Mouse (Mus musculus) mature B cell (primary cell): ENCODE measurements around the gene Elovl2.
"Not testable (repeated sequence)": the region's sequence is repeated elsewhere in the genome, so short reads cannot be mapped to it uniquely, and the experiment has no call there.

Experiments
- in situ Hi-C: fragments of 300-500 bp; cut with MboI; formaldehyde crosslinking; loops from 2 replicates; pipeline ENCODE4 v1.14.3; 2019

Gene Elovl2

DNA sequence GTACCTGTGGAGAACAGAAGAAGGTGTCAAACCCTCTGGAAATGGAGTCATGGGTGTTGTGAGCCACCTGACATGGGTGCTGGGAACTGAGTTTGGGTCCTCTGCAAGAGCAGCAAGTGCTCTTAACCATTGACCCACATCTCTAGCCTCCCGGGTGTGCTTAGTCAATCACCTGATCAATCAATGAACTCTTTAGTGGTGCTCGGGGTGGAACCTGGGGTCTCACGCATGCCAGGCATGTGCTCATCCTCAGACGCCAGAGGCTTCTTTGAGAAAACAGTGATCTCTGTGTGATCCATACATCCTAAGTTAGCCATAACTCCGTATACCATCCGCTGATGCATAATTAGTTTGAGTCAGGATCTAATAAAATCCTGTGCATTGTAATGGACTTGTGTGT lies 15.0 kb upstream of the Elovl2 start:
- in situ Hi-C loops, result no loop called here

DNA sequence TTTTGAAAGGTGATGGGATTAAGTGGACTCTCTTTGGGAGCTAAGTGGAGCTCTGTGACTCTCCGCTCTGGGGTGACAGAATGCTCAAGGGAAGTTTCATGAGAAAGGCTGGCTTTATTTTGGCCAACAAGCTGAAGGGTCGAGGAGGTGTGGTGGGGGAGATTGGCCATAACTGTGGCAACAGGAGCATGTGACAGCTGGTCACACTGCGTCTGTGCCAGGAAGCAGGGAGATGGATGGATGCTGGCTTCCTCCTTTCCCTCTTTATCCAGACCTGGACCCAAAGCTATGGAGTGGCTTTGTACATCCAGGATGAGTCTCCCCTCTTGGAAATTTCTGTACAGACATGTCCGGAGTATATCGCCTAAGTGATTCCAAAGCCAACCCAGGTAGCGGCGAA lies 13.0 kb upstream of the Elovl2 start:
- in situ Hi-C loops, result no loop called here

DNA sequence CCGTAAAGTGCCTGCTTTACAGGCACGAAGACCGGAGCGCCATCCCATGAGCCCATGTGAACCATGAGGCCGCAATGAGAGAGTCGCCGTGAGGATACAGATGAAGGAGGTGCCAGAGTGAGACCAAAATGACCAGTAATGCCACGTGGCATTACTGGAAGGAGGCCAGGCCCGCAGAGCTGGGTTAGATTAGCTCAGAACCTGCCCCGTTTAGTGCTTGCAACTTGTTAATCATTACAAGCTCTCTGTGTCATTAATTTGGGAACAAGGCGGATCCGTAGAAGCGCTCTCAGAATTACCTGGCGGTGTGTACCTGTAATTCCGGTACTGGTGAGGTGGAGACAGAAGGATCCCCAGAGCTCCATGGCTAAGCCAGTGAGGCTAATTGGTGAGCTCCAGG lies 12.0 kb upstream of the Elovl2 start:
- in situ Hi-C loops, result no loop called here

DNA sequence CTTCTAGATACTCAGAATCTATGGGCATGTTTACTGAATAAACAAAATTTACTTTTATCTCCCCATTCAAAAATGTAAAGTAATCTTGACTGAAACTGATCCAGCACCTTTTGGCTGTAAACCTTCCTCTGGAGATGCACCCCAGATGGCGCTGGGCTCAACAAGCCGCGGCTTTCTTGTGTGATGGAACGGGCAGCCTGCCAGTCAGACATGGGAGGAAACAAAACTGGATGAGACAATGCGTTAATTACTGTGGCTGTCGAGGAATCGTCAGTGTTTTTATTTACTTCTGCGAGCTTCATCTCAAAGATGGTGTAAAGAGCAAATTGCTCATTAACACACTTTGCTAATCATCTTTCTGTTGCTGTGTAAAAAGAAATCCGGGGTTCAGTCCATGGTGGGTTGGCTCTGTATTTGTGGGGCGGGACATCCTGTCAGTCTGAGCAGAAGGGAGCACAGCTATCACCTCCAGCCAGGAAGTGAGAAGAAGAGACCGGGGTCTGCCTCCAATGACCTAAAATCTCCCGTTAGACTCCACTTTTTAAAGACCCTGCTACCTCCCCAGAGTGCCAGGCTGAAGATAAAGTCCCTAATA lies 11.3 kb upstream of the Elovl2 start:
- in situ Hi-C loops, result no loop called here

DNA sequence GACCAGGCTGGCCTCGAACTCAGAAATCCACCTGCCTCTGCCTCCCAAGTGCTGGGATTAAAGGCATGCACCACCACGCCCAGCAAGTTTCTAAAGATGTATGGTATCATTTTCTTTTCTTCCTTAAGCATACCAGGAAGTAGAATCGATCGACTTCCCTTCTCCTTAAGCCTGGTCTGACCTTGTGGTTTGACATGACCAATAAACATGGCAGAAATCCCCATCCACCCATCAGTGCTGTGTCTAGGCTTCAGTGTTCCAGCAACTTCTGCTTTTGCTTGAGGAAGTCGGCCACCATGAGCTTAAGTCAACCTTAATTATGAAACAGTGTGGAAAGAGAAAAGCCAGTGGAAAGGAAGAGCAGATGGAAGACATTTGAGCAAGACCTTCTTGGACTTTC lies 10.1 kb upstream of the Elovl2 start:
- in situ Hi-C loops, result no loop called here

DNA sequence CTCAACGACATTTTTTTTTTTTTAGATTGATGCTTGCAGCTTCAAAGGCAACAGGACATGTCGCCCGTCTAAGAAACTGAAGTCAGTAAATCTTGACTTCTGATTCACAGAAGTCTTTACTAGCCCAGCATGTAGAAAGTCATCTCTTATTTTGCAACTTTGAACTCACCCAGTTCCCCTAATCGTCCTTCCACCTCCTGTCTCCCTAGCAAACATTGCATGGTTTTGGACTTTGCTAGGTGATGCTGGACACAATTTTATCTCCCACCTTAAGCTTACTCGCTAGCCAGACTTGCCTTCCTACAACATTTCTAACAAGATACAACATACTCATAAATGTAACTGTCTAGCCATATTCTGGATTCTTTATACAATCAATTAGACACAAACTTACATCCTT lies 7.9 kb upstream of the Elovl2 start:
- in situ Hi-C loops, result no loop called here

DNA sequence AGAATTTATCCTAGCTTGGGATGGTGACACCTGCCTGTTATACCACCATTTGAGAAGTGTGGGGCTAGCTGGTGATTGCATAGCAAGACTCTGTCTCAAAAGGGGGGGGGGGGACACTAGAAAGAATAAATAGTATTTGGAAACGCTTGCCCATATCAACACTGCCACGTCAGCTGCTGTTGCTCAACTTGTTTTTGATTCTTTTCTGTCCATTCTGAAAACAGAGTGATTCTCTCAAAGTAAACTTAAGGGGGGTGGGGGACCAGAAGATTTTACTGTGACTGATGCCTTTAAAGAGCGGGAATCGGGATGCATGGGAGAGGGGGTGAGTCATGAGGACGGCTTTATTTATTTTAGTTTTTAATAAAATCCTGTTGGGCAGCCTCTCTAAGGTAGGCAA lies 6.3 kb upstream of the Elovl2 start:
- in situ Hi-C loops, result no loop called here

DNA sequence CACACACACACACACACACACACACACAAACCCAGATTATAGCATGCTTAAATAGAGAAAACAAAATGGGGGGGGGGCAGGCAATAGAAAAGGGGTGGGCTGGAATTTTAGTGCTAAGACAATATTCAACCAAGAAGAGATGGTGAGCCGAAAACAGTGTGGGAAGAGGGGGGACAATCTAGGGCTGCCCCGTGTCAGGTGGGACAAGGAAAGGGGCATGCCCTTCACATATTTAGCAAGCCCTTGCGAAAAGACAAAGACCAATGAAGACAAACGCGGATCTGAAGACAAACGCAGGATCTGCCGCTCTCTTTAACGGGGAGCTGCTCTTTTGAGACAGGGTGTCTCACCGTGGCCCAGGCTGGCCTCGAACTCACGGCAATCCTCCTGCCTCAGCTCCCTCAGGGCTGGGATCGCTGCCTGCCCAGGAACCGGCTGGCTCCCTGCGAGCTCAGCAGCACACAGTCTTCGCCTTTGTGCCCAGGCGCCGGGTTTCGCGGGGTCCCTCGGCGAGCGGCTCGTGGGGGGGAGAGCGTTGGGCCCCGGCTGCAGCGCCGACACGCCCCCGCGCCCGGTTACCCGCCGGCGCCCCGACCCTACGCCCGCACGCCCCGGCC lies 410 bp downstream of the Elovl2 start:
- in situ Hi-C loops, result no loop called here

DNA sequence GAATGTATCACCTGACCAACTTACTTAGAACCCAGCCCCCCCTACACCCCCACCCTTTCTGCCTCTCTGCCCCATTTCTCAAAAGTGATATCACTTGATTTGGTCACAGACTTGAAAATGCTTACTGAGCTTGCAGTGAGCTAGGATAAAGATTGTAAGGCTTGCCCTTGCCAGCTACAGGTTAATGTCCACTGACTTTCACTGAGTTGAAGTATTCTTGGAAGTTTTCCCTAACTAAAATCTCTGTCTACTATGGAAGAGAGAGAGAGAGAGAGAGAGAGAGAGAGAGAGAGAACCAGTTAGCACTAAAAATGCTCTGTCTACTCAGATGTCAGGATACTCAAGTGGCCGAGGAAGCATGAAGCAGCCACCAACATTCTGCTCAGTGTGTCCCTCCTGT lies 1.1 kb downstream of the Elovl2 start:
- in situ Hi-C loops, result no loop called here

DNA sequence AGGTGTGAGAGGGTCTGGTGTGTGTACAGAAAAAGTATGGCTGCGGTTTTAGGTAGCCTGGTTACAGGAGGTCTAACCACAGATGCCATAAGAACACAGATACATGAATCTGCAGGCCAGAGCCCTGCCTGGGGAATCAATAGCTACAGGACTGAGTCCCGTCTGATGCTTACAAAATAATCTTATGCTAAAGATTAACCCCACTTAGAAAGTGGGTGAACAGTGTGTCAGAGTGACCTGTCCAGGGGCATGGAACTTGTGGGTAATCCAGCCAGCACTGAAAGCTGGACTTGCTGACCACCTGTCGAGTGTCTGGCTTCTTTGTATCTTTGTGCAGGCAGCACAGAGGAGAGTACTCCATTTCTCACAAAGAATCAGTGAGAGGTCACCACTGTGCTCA lies 4.0 kb downstream of the Elovl2 start:
- in situ Hi-C loops, result no loop called here

DNA sequence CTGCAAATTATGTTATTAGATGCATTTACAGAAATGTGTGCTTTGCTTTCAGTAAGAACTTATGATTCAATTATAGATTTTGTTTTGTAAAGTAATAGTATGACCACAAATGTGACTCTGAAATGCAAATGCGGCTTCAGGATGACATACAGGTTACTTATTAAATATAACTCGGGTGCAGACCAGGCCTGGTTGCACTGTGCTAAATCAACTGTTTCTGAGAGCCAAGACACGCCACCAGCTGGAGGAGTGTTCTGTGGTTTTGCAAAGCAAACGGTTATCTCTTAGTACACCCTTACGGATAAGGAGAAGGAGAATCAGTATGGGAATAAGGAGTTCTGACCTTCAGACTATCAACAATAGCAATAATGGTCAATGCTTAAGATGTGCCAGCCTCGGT lies 4.5 kb downstream of the Elovl2 start:
- in situ Hi-C loops, result no loop called here

DNA sequence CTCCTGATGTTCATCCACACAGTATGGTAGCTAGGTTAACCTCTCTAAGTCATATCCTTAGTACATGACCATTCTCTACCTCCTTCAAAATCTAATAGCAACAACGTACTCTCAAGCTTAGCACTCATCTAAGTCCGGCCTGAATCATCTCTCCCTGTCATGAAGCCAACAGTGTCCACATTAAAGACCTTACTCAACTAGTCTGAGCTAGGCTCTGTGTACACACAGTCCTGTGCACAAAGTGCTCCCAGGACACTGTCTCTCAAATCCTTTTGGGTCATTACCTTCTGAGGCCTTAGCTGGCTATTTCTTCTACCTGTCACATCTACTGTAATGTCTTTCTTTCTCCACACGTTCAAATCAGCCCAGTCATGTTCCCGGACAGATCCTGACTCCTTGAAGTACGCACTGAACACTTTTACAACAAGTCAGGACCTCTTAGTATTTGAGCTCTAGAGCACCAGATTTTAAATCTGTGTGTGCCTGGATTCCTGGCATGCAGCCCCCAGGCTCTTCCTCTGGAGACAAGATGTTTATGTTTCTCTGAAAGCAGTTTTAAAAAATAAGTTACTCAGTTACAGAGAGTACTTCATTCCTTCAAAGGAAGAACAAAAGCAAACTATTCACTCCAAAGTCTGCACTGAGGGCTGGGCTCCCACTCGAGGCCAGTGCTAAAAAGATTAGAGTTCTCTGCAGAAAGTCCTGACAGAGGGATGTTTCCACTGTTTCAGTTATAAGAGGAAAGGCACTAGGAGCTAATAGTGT lies 7.5 kb downstream of the Elovl2 start:
- in situ Hi-C loops, result no loop called here

DNA sequence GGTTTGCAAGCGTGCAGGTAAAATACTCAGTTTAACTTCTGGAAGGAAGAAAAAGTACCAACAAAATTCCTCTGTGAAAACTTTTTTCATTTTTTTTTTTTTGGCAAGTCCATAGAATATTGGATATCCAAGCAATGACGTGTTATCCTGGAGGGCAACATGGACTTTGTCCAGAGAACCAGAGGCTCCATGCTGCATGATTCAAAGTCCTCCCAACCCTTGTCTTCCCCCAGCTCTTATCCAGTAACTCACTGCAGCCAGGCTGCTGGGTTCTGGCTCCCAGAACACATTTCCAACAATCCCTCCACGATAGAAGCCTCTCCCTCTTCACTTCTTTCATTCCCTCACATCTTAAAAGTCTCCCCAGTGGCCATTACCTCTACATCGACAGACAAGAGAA lies 8.9 kb downstream of the Elovl2 start:
- in situ Hi-C loops, result no loop called here

DNA sequence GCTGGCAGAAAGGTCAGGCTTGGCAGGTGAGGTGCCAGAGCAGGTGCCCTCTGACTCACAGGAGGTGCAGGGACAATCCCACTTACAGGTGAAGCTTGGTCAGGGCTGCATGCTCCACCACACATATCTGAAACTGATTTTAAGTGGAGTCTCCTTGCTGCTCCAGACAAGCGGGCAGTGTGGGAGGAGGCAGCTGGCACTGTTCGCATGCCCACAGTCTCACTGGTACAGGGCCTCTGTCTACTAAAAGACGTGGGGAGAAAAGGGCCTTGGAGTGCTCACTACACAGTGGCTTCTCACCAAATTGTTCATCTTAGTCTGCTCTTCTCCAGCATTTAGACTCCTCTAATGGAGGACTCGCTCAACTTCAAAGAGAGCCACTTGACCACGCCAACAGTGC lies 14.0 kb downstream of the Elovl2 start:
- in situ Hi-C loops, result no loop called here

DNA sequence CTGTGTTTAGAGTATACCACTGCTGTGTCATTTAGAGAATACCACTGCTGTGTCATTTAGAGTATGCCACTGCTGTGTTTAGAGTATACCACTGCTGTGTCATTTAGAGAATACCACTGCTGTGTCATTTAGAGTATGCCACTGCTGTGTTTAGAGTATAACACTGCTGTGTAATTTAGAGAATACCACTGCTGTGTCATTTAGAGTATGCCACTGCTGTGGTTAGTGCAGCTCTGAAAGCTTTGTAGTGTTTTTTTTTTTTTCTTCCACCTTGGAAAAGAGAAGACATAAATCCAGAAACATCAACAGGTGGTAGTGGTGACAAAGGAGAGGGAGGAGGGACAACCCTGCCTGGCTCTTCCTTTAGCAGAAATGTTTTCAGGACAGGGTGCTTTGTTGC lies 14.6 kb downstream of the Elovl2 start:
- in situ Hi-C loops, result not testable (repeated sequence)

DNA sequence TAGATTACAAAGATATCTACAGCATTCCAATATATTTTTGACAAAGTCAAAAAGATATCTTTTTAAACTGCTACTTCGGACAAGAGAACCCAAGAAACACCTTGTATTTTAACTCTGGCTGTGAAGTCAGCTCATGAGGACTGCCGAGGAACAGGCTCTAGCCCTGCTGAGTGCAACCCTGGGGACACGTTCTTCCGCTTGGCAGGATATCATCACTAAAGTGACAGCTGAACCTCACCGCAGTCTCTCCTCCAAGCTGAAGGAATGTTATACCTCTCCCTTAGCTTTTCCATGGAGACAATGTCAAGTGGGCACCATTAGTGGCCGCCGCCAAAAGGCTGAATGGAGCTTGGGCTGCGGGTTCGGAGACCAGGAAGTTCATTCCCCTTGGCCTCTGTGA lies 16.5 kb downstream of the Elovl2 start:
- in situ Hi-C loops, result no loop called here

DNA sequence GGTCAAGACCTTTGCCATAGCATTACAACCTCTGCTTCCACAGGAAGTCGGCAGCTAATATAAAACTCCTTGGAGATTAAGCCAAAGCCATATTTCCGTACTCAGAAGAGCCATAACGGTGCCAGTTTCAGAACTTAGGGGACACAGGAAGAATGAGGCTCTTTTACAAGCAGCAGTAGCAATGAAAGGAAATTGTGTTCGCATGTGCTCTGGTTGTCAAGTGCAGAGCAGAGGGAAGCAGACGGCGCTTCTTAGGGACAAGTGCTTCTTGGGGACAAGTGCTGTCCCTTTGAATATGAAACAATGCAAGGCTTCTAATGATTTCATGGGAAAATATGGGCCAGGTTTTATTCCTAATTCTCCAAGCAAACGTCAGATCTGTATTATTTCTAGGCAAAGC lies 16.9 kb downstream of the Elovl2 start:
- in situ Hi-C loops, result no loop called here

DNA sequence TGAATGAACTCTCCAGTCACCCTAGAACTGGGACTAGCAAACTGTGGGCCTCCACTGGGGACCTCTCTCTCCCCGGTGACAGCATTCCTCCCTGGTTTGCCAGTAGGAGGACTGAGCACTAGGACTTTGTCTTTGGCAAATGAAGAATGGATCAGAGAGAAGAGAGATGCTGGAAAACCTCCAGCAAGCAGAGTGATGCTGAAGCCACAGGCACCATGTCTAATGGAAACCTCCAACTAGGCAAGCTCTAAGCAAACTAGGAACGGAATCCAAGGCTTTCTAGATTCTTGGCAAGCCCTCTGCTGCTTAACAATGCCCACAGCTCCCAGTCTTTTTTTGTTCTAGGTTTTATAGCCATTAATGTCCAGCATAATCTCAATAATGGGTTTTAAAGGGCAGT lies 19.3 kb downstream of the Elovl2 start:
- in situ Hi-C loops, result no loop called here

DNA sequence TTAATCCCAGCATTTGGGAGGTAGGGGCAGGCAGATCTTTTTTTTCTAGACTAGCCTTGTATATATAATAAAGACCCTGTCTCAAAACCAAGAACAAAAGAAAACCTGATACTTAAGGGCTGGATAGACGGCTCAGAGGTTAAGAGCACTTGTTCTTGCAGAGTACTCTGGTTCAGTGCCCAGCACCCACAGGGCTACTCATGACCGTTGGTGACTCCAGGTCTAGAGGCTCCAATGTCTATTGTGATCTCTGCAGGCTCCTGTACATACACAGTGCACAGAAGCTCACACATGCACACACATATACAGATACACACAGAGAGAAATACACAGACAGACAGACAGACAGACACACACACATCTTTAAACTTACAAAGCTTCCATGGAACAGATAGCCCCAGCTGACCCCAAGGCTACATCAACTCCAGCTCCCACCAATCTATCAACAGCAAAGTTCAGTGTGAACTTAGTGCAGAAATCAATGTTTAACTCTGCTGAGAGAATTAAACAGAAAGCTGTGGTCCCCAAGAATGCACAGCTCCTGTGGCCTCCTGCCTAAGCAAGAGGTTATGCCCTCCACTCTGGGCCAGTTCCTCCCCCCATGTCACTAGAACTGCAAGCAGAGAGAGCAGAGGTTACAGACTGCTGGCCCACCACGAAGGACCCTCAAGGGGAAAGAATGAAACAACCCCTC lies 24.4 kb downstream of the Elovl2 start:
- in situ Hi-C loops, result no loop called here

DNA sequence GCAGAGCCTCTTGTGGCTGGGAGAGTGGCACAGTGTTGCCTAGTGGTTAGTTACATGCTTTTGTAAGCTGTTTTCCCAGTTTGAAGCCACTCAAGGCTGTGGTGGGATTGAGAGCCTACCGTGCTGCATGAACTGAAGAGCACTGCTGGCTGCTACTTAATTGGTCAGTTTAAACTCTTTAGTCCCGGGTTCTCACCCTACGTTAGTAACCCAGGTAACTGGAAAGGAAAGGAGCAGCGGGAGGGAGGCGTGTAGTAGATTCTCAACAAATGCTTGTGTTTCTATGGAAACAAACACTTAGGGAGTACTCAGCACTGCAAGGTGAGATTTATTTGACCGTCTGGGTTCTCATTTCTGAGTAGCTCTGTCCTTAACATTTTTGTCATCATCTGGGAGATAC lies 32.3 kb downstream of the Elovl2 start:
- in situ Hi-C loops, result no loop called here

DNA sequence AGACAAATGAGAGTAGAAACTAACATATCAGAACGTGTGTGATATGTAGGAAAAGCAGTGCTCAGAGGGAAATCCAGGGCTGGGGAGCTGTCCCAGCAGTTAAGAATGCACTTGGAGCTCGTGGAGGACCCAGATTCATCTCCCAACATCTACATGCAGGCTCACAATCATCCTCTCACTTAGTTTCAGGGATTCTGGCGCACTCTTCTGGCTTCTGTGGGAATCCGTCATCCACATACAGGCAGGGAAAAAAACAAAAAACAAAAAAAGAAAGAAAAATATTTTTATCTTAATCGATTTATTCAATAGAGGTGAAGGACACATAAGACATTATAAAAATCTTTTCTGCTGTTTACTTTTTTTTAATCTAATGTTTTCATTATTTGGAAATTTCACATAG lies 61.8 kb downstream of the Elovl2 start:
- in situ Hi-C loops, result no loop called here

DNA sequence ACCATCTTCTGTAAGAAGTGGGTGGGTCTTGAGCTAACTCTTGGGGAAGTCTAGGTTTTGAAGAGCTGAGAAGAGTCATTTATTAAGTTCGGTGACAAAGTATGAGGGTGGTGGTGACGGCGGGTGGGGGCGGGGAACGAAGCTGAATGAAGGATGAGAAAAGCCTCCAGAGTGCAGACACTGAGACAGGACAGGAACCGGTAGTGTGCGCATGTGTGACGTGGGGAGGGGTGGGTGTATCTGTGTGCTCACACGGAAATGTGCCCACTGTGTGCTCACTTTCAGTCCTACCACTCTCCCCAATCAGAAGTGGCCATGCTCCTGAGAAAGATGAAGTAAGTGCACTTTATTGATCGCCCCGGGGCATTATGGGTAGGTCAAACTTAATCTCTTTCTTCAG lies 67.1 kb downstream of the Elovl2 start:
- in situ Hi-C loops, result no loop called here

DNA sequence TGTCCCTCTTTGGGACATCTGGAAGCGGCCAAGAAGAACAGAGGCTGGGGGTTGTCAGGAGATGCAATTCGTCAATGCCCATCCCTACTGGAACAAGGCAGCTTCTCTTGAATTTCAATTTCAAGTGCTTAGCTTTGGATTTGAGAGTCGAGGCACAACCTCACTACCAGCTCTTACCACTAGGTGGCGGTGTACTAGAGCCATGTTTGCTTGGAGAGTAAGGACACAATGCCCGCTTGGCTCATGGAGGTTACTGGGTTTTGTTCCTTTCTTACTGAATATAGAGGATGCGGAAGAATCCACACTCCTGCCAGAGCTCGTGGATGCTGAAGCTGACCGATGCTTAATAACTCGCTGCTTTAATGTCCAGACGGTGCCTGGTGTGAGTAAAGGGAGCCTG lies 73.9 kb downstream of the Elovl2 start:
- in situ Hi-C loops, result no loop called here
